Mouse (Mus musculus) left cerebral cortex, postnatal 36 days (tissue): ENCODE data around the gene Cab39l. TPM values are rescaled to one million over a fixed set of nuclear protein-coding genes. Genes with fewer than 3 reads are reported as not detected.
A peak's percentile ranks its signal among the peaks of the same experiment; 100 is the strongest.
"Not testable (repeated sequence)": the region's sequence is repeated elsewhere in the genome, so short reads cannot be mapped to it uniquely, and the experiment has no call there.

Source experiments
- DNase-seq, 2 experiments: peaks; one replicate each; pipeline ENCODE4 v3.0.0; 2021 to 2022; ENCODE audit warnings: low spot score in 2 of 2, mixed read lengths in 1 of 2
- intact Hi-C: fragments of 180-260 bp; cut with DNase I; formaldehyde crosslinking; loops from one replicate; pipeline ENCODE4 v1.15.1; 2025
- total RNA-seq, 2 experiments: library from RNA; stranded (reverse); gene quantifications; 2 replicates each; pipeline ENCODE4 v1.2.3; 2021

Cab39l gene
- total RNA-seq = 10 to 100 TPM; 19.9 to 24.2 TPM

DNA sequence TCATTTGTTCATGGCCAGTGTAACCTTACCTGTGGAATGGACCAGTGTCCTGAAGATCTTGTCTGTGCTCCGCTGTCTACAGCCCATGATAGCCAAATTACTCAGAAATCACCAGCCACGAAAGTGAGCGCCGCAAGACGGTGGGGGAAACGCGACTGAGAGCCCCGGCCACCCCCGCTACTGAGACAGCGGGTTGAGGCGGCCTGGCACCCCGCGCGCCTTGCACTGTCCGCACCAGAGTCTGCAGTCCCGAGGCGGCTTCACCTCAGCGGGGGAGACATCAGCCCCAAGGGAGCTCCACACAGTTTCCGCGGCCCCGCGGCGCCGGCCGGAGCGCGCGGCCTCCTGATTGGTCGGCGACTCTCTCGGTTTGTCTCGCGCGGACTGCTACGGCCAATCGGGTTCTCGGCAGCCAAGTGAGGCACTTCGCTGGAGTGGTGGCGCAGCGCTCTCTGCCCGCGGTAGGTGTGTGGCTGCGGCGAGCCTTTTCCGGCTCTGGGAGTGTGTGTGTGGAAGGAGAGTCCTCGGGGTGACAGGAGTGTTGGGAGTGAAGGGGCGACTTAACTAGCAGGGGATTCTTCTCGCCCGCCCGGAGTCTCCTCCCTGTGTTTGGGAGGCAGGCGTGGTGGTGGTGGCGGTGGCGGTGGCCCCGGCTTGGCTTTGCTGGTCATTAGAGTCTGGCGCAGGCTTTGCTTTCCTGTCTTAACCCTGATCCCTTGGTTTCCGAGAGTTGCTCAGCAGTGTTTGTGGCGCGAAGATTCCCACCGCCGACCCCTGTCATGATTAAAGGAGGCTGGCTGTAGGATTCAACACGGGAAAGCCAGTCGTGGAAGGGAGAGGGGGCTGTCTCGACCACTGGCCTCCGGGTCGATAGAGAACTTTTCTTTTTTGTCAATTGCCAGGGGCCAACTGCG lies at the start of gene Cab39l, which contains the start of gene Setdb2:
Gene Cab39l (plus strand): TSS at position 415 of the 914 bp plus-strand sequence.
Gene Setdb2 (minus strand): TSS at position 327 of the 914 bp plus-strand sequence.
- intact Hi-C loops = no loop called here

DNA sequence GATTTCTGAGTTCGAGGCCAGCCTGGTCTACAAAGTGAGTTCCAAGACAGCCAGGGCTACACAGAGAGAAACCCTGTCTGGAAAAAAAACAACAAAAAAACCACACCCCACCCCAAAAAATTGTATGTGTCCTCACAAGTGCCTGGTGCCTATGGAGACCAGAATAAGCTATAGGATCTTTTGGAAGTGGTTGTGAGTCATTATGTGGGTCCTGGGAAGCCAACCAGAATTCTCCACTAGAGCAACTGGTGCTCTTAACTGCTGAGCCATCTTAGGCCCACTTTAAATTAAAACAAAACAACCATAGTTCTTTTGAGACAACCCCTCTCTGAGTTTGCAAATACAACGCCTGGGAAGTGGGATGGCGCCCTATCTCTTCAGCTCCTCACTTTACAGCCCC lies 45.5 kb upstream of the Cab39l start, which contains the start of gene Phf11c:
Gene Phf11c (minus strand): TSS at position 101 of the 400 bp plus-strand sequence.
- no peak for DNase-seq
- intact Hi-C loops = no loop called here

More for the DNA sequence above, at the start of gene Cab39l, which contains the start of gene Setdb2:
- DNase-seq = peak; percentile 94 to 95

- intact Hi-C loops = no loop called here
- no peak for DNase-seq
Measured at GRCm38 (mm10) chr14:59396999-59397398, 43.8 kb upstream of the Cab39l start.

- intact Hi-C loops, DNase-seq: not testable (repeated sequence)
Measured at GRCm38 (mm10) chr14:59414979-59415378, 25.8 kb upstream of the Cab39l start.

DNA sequence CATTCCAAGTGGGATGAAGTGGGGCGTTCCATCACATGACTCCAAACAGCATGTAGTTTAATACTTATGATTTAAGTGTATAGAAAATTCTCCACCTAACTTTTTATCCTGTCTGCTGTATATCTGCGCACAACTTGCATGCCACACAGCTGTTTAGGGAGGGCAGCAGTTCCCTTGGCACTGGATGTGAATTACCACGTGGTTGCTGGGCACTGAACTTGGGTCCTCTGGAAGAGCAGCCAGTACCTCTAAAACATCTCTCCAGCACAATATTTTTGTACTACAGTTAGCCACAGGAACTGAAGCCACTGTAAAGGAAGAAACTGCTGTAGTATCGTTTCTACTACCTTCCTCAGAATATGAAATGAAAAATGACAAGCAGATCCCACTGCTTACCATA lies 22.6 kb upstream of the Cab39l start:
- intact Hi-C loops = no loop called here

GRCm38 (mm10) chr14:59422912-59423663 lies 17.7 kb upstream of the Cab39l start:
- DNase-seq = no peak
- intact Hi-C loops = no loop called here

More for the DNA sequence above, 22.6 kb upstream of the Cab39l start:
- DNase-seq = no peak

DNA sequence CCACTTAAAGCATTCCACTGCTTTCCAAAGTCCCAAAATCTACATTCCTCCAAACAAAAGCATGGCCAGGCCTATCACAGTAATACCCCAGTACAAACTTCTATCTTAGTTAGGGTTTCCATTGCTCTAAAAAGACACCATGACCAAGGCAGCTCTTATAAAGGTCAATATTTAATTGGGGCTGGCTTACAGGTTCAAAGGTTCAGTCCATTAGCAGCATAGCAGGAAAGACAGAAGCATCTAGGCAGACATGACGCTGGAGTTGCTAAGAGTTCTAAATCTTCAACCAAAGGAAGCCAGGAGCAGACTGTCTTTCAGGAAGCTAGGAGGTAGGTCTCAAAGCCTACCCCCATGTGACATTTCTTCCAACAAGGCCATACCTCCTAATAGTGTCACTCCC lies 10.2 kb upstream of the Cab39l start:
- intact Hi-C loops = no loop called here
- no peak for DNase-seq

DNA sequence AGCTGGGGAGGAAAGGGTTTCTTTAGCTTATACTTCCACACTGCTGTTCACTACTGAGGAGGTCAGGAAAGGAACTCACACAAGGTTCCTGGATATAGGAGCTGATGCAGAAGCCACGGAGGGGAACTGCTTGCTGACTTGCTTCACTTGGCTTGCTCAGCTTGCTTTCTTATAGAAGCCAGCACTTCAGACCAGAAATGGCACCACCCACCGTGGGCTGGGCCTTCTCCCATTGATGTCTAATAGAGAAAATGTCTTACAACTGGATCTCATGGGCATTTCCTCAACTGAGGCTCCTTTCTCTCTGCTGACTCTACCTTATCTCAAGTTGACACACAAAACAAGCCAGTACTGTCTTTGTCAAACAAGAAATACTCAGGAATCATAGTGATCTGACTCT lies 6.9 kb upstream of the Cab39l start:
- DNase-seq = no peak
- intact Hi-C loops = no loop called here

DNA sequence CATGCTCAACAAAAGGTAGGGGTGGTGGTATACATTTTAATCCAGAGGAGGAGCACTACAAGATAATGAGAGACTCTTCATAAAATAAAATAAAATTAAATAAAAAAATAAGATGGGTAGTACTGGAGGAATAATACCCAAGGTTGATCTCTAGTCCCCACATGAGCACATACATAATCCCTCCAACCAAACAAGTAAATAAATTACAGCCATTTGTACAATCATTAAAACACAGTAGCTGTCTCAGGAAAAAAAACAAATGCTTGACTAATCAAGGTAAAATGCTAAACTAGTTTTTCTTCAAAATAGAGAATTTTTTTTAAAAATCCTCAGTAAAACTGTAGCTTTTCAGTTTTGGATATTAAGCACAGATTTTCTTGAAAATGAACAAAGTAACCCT lies 5.6 kb upstream of the Cab39l start:
- DNase-seq = no peak
- intact Hi-C loops = no loop called here

DNA sequence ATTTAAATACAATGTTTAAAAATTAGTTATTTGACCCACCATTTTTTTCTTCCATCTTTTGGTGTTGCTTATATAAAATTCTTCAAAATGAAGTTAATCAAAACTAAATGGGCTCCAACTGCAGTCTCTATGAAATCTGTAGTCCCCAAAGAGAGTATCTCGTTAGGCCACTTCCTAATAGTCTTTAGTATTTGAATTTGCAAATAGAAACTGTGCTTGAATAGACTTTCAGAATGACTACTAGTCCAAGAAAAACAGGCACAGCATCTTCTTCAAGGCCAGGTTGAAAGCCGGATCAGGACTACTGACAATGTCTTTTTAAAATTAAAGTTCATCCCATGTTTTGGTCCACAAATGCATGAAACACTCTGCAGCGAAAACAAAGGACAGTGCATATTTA lies 3.4 kb upstream of the Cab39l start:
- no peak for DNase-seq
- intact Hi-C loops = no loop called here

DNA sequence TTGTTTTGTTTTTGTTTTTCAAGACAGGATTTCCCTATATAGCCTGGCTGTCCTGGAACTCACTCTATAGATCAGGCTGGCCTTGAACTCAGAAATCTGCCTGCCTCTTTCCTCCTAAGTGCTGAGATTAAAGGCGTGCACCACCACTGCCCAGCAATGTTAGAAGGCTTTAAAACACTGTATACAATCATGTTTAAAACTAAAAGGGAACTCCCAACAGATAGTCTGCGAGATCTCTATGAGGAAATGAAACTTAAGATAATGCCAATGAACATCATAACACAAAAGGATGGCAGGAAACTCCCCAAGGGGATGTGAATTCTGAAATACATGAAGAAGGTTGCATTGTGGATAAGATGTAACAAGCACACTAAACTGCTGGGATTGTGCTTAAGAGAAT lies 2.3 kb upstream of the Cab39l start:
- DNase-seq = no peak
- intact Hi-C loops = no loop called here

GRCm38 (mm10) chr14:59440039-59440438 lies 733 bp upstream of the Cab39l start:
- intact Hi-C loops = no loop called here
- DNase-seq = no peak

DNA sequence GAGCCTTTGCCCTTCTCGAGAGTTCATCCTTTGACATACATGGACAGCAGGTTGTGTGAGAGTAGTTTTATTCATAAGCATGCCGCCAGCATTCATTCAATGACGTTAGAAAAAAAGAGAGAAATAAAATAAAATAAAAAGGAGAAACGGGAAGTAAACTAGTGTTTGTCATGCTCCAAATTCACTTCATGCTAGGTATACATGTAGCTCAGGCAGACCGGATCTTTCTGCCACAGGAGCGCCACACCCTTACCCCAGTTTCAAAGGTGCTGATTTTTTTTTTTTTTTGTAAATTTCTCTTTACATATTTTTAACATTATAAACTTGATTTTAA lies 667 bp downstream of the Cab39l start:
- intact Hi-C loops = no loop called here
- no peak for DNase-seq

DNA sequence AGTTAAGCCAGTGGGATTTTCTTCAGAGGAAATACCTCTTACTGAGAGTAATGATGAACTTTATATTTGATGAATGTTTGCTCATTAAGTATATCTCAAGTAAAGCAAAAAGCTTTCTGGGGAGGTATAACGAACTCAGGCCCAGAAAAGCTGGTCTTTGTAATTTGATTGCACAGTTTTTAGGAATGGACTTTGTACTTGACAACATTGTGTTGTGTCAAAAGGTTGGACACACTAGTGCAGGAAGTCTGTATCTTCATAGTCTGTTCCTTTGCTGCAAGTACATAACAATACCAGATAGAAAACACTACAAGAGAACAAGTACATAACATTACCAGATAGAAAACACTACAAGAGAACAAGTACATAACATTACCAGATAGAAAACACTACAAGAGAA lies 4.6 kb downstream of the Cab39l start:
- intact Hi-C loops = no loop called here
- no peak for DNase-seq

- no peak for DNase-seq
- intact Hi-C loops = no loop called here
Measured at GRCm38 (mm10) chr14:59447981-59448380, 7.2 kb downstream of the Cab39l start.

- intact Hi-C loops = loop anchor here (5.0 kb wide), 2 partner anchors 46 to 91 kb away; no protein-coding TSS in a partner anchor
- no peak for DNase-seq
Measured at GRCm38 (mm10) chr14:59466503-59466902, 25.7 kb downstream of the Cab39l start.

GRCm38 (mm10) chr14:59467798-59468197 lies 27.0 kb downstream of the Cab39l start:
- DNase-seq = no peak
- intact Hi-C loops = loop anchor here (5.0 kb wide), 2 partner anchors 45 to 90 kb away; no protein-coding TSS in a partner anchor

DNA sequence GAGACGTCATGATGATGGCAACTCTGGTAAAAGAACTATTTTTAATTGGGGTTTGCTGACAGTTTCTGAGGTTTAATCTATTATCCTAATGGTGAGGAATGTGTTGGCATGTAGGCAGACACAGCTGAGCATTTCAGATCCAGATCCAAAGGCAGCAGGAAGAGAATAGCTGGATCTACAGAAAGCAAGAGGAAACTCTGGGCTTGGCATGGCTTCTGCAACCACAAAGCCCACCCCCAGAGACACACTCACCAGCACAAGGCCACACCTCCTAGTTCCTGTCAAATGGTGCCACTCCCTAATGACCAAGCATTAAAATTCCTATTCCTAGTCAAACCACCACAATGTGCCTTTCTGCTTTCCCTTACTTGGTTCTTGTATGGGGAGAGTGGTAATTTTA lies 30.0 kb downstream of the Cab39l start:
- no peak for DNase-seq
- intact Hi-C loops = no loop called here

- intact Hi-C loops = no loop called here
- peak; percentile 12 to 14 for DNase-seq
Measured at GRCm38 (mm10) chr14:59478699-59479098, 37.9 kb downstream of the Cab39l start.

- intact Hi-C loops = no loop called here
- no peak for DNase-seq
Measured at GRCm38 (mm10) chr14:59485247-59485810, 44.6 kb downstream of the Cab39l start.
